Mouse (Mus musculus) layer of hippocampus, adult 9-10 months (tissue): ENCODE measurements around the gene Mettl7a1.
"Not testable (repeated sequence)": the region's sequence is repeated elsewhere in the genome, so short reads cannot be mapped to it uniquely, and the experiment has no call there.

Experiments
- DNase-seq: peaks from one replicate; pipeline ENCODE4 v3.0.0; 2022; ENCODE audit warnings: low spot score

Gene Mettl7a1

DNA sequence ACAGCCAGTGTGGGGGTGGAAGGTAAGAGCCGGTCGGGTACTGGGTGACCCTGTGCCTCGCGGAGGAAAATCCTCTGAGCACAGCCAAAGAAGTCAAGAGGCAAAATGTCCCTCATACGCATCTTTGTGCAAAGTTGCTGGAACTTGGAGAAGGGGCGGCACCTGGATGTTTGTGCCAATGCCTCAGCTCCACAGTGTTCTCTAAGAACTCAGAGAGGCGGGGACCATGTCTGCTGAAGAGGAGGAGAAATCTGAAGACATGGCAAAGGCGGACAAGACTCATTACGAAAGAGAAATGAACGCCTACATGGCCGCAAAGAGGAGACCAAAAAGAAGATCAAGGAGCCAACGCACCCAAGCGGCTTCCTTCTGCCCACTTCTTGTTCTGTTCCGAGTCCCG, 2.4 kb upstream of the Mettl7a1 start:
- no peak for DNase-seq

DNA sequence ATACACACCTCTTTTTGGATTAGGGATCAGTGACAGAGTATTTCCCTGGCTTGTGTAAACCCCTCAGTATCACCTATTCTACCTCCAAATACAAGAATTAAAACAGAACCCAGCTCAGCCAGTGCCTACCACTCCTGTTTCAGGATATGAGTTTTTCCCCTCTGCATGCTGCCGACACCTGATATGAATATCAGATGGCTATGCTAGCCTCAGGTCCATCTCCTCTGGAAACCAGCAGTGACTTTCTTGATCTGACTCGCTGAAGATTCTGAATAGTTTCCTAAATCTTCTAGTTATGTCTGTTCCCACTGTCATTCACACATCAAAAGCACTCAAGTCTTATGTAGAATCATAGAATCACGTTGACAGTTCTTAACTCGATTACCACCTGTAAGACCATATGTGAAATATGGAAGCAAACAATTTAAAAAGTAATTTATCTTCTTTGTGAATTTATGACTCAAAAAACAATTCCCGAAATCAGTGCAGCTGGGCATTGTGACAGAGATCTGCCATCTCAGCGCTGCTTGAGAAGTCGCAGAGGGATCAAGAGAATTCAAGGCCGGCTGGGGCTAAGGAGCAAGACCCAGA, 417 bp upstream of the Mettl7a1 start:
- DNase-seq, result no peak

DNA sequence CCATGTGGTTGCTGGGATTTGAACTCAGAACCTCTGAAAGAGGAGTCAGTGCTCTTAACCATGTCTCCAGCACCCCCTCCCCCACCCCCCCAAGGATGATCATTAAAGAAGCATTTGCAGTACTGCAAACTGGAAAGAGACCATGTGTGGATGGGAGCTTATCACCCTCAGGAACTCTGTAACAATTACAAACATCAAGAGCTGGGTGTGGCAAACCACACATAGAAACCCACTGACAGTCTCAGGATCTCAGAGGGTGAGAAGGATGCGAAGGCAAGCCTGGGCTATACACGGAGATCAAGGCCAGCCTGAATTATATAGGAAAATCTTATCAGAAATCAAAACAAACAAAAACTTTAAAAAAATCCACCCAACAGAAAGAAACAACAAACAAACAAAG, 2.3 kb downstream of the Mettl7a1 start:
- DNase-seq, result no peak

DNA sequence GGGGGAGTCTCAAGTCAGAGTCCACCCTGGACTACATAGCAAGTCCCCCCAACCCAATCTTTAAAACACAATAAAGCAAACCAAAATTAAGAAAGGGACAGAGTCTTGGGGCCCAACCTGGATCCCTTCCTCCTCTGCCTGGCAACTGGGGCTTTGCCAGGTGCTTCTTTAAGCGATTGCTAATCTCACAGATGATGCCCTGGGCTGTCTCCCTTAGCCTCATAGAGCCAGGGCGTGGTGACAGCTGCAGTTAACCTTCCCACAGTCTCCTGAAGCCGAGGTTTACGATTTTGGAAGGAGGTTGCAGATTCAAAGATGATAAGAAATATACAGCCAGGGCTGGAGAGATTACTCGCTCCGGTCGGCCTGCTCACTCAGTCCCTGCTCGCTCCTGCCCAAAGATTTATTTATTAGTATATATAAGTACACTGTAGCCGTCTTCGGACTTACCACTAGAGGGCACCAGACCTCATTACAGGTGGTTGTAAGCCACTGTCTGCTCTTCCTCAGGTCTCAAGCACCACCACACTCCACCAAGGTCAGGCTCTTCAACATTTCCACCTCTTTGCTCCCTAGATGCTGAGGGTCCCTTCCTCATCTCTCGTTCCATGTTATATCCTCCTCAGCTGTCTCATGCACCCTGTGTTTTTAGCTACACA, 3.6 kb downstream of the Mettl7a1 start:
- DNase-seq, result not testable (repeated sequence)

DNA sequence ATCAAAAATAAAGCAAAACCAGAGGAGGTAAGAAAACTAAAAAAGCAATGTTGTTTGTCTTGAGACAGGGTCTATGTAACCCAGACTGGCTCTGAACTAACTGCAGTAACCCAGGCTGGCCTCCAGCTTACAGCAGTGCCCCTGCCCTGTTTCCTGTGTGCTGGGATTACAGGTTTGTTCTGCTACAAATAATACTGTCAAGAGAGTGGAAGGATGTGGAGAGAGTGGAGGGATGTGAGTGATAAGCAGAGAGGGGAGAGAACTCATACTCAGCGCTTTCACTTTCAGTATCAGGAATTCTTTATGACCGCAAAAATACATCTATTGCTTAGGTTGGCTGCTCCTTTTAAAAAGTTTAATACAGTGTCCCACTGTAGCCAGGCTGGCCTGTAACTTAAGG, 8.4 kb downstream of the Mettl7a1 start:
- DNase-seq, result no peak

DNA sequence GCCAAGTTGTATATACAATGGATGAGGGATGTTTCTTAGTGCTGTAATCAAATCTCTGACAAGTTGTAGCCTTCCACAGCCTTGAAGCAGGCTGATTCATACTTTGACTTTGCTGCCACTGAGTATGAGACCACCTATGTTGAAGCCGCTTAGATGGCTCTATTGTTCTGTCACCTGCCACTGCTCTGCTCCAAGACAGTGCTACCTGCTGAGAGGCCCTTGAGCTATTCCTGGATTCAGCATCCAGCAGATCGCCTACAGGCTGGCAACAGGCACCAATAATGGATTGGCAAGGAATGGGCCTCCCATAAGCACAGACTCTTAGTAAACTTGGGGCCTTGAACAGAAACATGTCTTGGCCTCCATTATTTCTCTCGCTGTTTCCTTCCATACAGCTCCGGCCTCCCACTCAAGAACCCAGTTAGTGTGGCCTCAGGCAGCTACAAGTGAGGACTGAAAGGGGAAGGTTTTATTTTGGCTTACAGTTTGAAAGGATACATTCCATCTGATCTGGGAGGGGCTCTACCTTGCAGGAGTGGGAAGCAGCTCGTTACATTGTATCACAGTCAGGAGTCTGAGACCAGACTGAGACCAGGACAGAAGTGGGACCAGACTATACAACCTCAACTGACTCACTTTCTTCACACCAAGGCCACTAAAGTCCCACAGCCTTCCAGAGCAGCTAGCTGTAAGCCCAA, 10.7 kb downstream of the Mettl7a1 start:
- DNase-seq, result no peak

DNA sequence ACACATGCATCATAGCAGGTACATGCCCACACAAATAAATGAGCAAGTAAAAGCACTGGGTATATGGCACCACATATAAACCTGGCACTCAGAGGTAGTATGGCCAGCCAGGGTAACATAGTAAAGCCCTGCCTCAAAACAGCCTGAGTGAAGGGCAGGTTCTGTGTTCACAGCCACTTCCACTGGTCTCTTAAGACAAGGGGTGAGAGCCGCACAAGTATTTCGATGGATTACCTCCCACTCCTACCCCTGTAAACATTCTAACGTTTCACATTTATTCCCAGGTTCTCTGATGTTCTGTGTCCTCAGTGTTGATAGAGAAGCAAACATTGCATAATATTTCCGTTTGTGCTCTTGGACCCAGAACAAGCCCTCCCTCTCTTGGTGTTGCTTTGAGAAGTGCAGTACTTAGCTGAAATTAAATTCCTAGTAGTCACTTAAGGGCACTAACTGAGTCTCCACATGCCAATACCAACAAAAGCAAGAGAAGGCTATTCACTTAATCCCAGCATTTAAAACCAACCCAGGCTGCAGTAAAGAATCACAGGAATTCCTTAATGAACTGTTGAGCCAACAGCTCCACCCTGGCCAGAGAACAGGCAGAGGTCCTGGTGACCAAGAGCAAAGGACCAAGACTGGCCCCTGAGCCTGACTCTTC, 14.2 kb downstream of the Mettl7a1 start:
- not testable (repeated sequence) for DNase-seq

DNA sequence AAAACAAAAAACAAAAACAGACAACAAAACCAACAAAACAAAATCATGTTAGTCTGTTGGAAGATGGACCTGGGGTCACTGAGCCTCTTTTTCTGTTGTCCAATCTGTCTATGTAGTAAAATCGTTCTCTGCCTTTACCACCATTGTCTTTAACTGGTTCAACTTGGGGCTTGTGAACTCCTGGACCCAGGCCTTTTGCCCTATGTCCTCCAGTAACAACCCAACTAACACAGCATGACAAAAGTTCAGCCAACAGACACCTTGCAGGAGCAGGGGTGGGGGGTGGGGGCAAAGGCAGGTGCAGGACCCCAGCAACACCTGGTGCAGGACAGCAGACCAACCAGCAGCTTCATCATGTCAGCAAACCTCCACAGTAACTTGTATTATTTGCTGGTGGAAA, 15.9 kb downstream of the Mettl7a1 start:
- DNase-seq, result no peak

DNA sequence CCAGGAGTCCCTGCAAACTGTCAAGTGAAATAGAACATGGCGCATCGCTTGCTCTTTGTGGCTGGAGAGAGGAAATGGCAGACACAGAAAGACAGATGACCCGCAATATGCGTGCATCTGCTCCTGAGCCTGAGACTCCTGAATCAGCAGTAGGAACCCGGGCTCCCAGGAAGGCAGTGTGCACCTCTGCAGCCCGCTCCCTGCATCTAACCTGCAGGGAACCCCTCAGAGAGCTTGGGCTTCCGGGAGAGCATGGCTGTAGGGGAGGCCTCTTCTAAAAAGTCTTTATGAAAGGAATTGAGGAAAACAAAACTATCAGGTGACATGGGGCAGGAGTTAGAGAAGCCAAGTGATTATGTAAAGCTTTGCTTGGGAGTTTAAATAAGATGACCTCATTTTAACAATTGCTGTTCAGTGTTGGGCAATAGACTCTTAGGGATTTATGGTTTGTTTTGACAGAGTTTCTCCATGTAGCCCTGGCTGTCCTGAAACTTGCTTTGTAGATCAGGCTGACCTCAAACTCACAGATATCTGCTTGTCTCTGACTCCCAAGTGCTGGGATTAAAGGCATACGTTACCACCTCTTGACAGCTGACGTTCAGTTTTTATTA, 16.5 kb downstream of the Mettl7a1 start:
- DNase-seq, result no peak

DNA sequence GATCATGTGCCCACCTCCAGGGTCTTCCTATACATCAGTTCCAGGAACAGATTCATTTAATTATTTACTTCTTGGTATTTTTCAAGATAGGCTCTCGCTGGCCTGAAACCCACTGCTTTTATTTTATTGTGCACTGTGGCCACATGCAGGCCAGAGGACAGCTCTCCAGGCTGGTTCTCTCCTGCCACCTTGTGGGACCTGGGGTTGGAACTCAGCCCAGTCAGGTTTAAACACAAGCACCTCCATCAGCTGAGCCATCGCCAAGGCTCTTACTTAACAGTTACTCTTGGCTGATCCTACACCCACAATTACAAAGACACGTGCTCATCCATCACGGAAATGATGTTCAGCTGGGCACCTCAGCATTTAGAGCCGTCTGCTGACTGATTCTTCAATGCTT, 17.2 kb downstream of the Mettl7a1 start:
- no peak for DNase-seq

DNA sequence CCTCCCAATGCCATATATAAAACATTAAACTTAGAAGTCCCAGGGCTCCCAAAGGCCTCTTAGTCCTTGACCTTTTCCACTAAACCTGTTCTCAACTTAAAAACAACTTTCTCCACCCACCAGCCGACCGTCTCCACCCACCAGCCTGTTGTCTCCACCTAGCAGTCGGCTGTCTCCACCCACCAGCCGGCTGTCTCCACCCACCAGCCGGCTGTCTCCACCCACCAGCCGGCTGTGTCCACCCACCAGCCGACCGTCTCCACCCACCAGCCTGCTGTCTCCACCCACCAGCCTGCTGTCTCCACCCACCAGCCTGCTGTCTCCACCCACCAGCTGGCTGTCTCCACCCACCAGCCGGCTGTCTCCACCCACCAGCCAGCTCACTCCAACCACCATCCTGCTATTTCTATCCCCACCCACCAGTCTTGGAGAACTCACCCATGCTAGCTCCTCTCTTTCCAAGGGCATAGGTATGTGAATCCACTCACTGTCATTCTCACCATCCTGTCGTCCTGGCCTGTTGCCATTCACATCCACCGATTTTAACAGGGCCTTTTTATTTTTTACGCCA, 20.2 kb downstream of the Mettl7a1 start:
- no peak for DNase-seq

DNA sequence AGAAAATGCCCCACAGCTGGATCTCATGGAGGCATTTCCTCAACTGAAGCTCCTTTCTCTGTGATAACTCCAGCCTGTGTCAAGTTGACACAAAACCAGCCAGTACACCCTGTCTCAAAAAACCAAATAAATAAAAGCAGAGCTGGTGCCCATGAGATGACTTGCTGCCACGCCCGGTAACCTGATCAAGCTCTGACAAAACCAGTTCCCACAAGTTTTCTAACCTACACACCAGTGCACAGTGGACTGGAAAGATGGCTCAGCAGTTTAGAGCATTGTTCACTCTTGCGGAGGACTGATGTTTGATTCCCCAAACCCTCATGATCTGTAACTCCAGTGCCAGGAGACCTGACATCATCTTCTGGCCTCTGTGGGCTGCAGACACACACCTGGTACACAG, 21.3 kb downstream of the Mettl7a1 start:
- DNase-seq, result no peak

DNA sequence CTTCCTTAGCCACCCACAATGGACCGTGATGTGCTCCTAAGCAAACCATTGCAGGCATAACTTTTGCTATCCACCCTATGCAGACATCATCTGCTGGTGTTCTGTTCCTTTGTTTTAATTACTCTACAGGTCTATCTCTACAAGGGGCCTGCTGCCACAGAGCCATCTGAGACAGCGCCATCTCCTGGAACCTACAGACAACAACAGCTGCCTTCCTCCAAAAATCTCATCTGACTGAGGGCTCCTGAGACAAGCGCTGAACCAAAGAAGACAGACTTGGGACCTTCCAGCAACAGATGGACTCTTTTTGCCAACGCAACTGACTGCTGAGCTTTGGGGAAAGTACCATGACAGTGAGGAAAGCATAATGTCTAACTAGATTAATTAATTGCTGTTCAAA, 24.1 kb downstream of the Mettl7a1 start:
- DNase-seq, result not testable (repeated sequence)

DNA sequence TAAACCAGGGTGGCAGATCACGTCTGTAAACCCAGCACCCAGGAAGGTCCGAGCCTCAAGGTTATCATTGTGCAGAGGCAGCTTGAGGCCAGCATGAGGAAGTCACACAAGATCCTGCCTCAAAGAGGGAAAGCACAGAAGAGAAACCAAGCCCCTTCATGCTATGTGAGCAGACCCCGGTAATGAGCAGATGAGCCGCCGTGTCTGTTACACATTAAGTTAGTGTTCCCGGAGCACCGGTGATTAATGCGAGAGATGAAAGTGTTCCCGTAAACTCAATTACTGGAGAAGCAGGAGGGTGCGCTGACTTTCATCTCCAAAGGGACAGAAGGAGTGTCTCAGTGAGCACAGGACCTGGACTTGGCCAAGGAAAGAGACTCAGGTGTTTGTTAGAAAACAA, 25.4 kb downstream of the Mettl7a1 start:
- DNase-seq, result not testable (repeated sequence)

DNA sequence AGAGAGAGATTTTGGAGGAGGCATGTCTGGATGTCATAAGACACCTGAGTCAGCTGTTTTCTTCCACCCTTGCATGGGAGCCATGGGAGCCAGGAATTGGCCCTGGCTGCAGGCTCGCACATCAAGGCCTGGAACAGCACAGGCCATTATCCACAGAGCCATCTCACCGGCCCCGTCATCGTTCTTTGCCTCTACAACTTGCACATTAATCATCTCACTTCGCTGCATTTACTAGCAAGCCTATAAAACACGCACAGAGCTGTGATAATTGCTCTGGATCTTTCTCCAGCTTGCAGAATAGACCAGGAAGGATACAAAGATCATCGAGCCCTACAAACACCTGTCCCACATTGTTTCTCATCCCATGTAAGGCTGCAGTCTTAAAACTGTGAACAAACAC, 26.8 kb downstream of the Mettl7a1 start:
- DNase-seq, result no peak

DNA sequence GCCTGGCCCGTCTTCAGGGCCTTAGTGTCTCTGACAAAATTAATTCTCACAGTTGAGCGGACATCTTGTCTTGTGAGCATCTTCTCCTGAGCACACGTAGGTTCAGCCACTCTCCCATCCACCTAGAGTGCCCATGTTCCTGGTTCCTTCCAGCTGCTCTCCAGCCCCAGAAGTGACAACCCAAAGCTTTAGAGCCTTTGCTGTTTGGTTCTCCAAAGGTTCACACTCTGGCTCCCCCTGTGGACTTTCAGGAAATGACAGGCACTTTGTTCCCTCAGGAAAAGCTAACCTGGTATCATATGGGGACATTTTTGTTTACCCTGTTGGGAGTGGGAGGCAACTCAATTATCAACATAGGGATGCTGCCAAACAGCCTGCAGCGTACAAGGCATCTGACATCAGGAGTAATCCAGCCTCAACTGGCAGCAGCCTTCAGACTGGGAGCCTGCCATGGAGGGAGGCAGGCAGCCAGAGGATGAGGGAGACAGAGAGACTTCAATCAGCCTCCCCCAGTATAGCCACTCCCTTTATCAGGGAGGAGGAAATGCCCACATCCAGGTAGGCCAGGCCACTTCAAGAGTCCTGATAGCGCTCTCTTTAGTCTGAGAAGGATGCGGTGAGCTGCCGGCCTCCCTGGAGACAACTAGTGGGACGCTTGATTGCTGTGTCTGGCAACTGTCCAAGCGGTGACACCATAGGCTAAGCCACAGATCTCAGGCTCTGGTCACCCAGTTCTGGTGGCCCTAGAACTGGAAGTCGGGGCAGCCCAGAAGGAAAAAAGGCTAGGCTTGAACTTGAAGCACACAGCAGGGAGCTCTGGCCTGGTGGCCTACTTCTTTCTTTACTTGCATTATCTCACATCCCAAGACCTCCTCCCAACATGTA, 28.4 kb downstream of the Mettl7a1 start:
- not testable (repeated sequence) for DNase-seq

DNA sequence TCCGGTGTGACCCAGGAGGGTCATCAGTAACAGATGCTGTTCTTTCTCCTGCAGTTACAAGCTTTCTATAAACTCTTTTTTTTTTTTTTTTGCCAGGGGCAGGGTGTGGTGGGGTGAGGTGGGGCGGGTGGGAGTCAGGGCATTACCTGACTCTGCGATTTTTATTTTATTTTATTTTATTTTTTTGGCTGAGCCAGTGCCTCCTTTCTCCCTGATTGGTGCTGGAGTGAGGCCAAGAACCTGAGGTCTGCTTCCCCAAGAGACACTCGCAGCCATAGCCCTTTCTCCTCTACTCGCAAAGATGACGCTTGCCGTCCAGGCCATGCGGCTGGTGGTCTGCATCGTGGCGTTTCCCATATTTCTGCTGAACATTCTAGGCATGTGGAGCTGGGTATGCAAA, 30.7 kb downstream of the Mettl7a1 start, which contains the start of gene Mettl7a3:
Gene Mettl7a3, plus strand, starts transcription at position 301 of the 400 bp plus-strand sequence.
- no peak for DNase-seq

DNA sequence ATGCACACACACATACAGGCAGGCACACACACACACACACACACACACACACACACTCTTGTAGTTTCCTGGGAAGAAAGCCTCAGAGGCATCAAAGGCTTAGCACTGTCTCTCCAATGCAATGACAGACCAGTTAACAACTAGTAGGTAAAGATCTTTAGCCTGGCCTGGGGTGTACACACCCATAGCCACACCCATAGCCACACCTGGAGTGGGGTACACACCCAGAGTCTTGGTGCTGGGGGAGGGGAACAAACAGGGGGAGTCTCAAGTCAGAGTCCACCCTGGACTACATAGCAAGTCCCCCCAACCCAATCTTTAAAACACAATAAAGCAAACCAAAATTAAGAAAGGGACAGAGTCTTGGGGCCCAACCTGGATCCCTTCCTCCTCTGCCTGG, 33.4 kb downstream of the Mettl7a1 start:
- DNase-seq, result not testable (repeated sequence)

DNA sequence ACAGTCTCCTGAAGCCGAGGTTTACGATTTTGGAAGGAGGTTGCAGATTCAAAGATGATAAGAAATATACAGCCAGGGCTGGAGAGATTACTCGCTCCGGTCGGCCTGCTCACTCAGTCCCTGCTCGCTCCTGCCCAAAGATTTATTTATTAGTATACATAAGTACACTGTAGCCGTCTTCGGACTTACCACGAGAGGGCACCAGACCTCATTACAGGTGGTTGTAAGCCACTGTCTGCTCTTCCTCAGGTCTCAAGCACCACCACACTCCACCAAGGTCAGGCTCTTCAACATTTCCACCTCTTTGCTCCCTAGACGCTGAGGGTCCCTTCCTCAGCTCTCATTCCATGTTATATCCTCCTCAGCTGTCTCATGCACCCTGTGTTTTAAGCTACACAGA, 33.9 kb downstream of the Mettl7a1 start:
- not testable (repeated sequence) for DNase-seq

DNA sequence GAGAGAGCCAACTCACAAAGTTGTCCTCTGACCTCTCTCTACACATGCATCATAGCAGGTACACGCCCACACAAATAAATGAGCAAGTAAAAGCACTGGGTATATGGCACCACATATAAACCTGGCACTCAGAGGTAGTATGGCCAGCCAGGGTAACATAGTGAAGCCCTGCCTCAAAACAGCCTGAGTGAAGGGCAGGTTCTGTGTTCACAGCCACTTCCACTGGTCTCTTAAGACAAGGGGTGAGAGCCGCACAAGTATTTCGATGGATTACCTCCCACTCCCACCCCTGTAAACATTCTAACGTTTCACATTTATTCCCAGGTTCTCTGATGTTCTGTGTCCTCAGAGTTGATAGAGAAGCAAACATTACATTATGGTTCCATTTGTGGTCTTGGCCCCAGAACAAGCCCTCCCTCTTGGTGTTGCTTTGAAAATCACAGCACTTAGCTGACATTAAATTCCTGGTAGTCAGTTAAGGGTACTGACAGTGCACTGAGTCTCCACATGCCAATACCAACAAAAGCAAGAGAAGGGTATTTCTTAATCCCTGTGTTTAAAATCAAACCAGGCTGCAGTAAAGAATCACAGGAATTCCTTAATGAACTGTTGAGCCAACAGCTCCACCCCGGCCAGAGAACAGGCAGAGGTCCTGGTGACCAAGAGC, 37.5 kb downstream of the Mettl7a1 start:
- DNase-seq, result not testable (repeated sequence)
